In the genomic region with DNA sequence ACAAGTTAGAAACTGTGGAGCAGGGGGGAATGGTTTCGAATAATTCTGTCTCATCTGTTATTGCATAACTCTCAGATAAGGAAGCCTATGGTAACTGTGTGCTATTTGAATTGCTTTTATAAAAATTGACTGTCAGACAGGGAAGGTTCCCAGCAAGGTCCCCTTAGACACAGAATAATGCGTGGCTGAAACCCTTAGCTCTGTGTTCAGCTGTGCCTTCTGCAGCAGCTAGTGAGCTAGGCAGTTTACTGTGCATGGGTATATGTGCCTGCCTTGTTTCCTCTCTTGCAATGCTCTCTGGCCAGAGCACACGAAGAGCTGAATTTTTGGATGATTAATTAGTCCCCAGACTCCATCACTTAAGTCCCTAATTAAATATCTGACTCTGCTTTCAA, we compare ENCODE assay signal across 8 mouse cellular contexts. TPM values are rescaled to one million over a fixed set of nuclear protein-coding genes. Genes with fewer than 3 reads are reported as not detected.
DNase-seq lines count a peak whose midpoint lies in the region; ATAC-seq and TF ChIP-seq lines count a peak whose summit lies in the region.

No protein-coding gene starts in this region.

- no peak for TF ChIP-seq CTCF in kidney, postnatal 0 days (IDR thresholded peaks at IDR 0.05; ENCODE audit: low read depth)

- 27% methylated on average over 3 of the region's 3 CpGs for WGBS in kidney, postnatal 0 days
- WGBS in embryonic facial prominence, embryonic 13.5 days = 31% methylated on average over 3 of the region's 3 CpGs
- WGBS in hindbrain, embryonic 14.5 days = 25% methylated on average over 3 of the region's 3 CpGs
- WGBS in midbrain, embryonic 15.5 days = 34% methylated on average over 3 of the region's 3 CpGs

- peak; percentile 32 for DNase-seq in kidney, postnatal 0 days (ENCODE audit: low spot score)
- no peak for DNase-seq in kidney, postnatal 14 days
- DNase-seq in hindbrain, embryonic 14.5 days (ENCODE audit: low spot score) = peak; percentile 39
- no peak for DNase-seq in cerebellum, adult 18-20 months
- DNase-seq in layer of hippocampus, postnatal 14 days (ENCODE audit: low spot score in 2 of 2) = no peak
- no peak for DNase-seq in gastrocnemius, postnatal 4 days (ENCODE audit: low spot score in 2 of 2)

- no peak for ATAC-seq in kidney, postnatal 0 days (replicated peaks; ENCODE audit: low FRiP score, low read depth)
- no peak for ATAC-seq in embryonic facial prominence, embryonic 13.5 days (ENCODE audit: insufficient number of reproducible peaks, insufficient read depth, low FRiP score, low TSS enrichment, low read depth)
- ATAC-seq in hindbrain, embryonic 14.5 days (ENCODE audit: low FRiP score) = no peak
- peak; percentile 61 for ATAC-seq in midbrain, embryonic 15.5 days (replicated peaks)

- H3K4me1 ChIP-seq in kidney, postnatal 0 days (replicated peaks; ENCODE audit: insufficient read depth, low read length) = no peaks in the 10 kb centered on the region
- H3K4me1 ChIP-seq in embryonic facial prominence, embryonic 13.5 days = peaks cover 34% of the 10 kb centered on the region
- H3K4me1 ChIP-seq in hindbrain, embryonic 14.5 days (replicated peaks; ENCODE audit: control insufficient read depth, insufficient read depth, low read length) = peaks cover 25% of the 10 kb centered on the region
- peaks cover 28% of the 10 kb centered on the region for H3K4me1 ChIP-seq in midbrain, embryonic 15.5 days

- no peak overlapping the region for H3K9ac ChIP-seq in kidney, postnatal 0 days (ENCODE audit: low read depth, low read length)
- peak overlapping the region; percentile 51 for H3K9ac ChIP-seq in embryonic facial prominence, embryonic 13.5 days
- peak overlapping the region; percentile 3; the same call in 1 of the 2 replicates for H3K9ac ChIP-seq in hindbrain, embryonic 14.5 days
- H3K9ac ChIP-seq in midbrain, embryonic 15.5 days = 0 out of 2 replicates have a peak overlapping the region, but pooled peaks have one; percentile 15

- H3K36me3 ChIP-seq in kidney, postnatal 0 days (ENCODE audit: insufficient read depth, low read length) = no peaks in the 10 kb centered on the region
- no peaks in the 10 kb centered on the region for H3K36me3 ChIP-seq in embryonic facial prominence, embryonic 13.5 days
- no peaks in the 10 kb centered on the region for H3K36me3 ChIP-seq in hindbrain, embryonic 14.5 days (replicated peaks; ENCODE audit: control insufficient read depth, insufficient read depth)
- no peaks in the 10 kb centered on the region for H3K36me3 ChIP-seq in midbrain, embryonic 15.5 days (replicated peaks)

- no peaks in the 10 kb centered on the region for H3K9me3 ChIP-seq in kidney, postnatal 0 days (replicated peaks; ENCODE audit: low read length)
- no peaks in the 10 kb centered on the region for H3K9me3 ChIP-seq in embryonic facial prominence, embryonic 13.5 days
- H3K9me3 ChIP-seq in hindbrain, embryonic 14.5 days (ENCODE audit: control insufficient read depth, low read length) = no peaks in the 10 kb centered on the region
- H3K9me3 ChIP-seq in midbrain, embryonic 15.5 days = no peaks in the 10 kb centered on the region

- peak overlapping the region; percentile 71 for H3K4me2 ChIP-seq in kidney, postnatal 0 days (ENCODE audit: low read length)
- H3K4me2 ChIP-seq in embryonic facial prominence, embryonic 13.5 days = peak overlapping the region; percentile 65
- peak overlapping the region; percentile 63 for H3K4me2 ChIP-seq in hindbrain, embryonic 14.5 days (replicated peaks)
- H3K4me2 ChIP-seq in midbrain, embryonic 15.5 days = peak overlapping the region; percentile 57

- no peaks in the 10 kb centered on the region for H3K27me3 ChIP-seq in kidney, postnatal 0 days (ENCODE audit: insufficient read depth, low read length)
- H3K27me3 ChIP-seq in embryonic facial prominence, embryonic 13.5 days = no peaks in the 10 kb centered on the region
- H3K27me3 ChIP-seq in hindbrain, embryonic 14.5 days (ENCODE audit: control insufficient read depth, insufficient read depth, low read length) = no peaks in the 10 kb centered on the region
- no peaks in the 10 kb centered on the region for H3K27me3 ChIP-seq in midbrain, embryonic 15.5 days (replicated peaks)

- H3K27ac ChIP-seq in kidney, postnatal 0 days = no peak overlapping the region
- peak overlapping the region; percentile 40 for H3K27ac ChIP-seq in embryonic facial prominence, embryonic 13.5 days
- peak overlapping the region; percentile 66; the same call in 1 of the 2 replicates for H3K27ac ChIP-seq in hindbrain, embryonic 14.5 days
- H3K27ac ChIP-seq in midbrain, embryonic 15.5 days = peak overlapping the region; percentile 64

- peak overlapping the region; percentile 40; the same call in 1 of the 2 replicates for H3K4me3 ChIP-seq in kidney, postnatal 0 days (replicated peaks; ENCODE audit: low read depth, low read length)
- H3K4me3 ChIP-seq in embryonic facial prominence, embryonic 13.5 days = peak overlapping the region; percentile 48
- peak overlapping the region; percentile 29; the same call in 1 of the 2 replicates for H3K4me3 ChIP-seq in hindbrain, embryonic 14.5 days (replicated peaks; ENCODE audit: low read length)
- peak overlapping the region; percentile 18 for H3K4me3 ChIP-seq in midbrain, embryonic 15.5 days

RNA-seq across cellular contexts. Expression of gene Pde7b, which starts 1.4 kb away (rescaled TPM):
- 2.1 and 2.5 TPM in 2 replicates for polyA plus RNA-seq in kidney, postnatal 0 days (2015; fragmentation: Nextera tagmentation; extraction: Ambion mirVana)
- 14.9 and 15.2 TPM in 2 replicates for polyA plus RNA-seq in embryonic facial prominence, embryonic 13.5 days (2015; fragmentation: Nextera tagmentation; extraction: Ambion mirVana)
- polyA plus RNA-seq in hindbrain, embryonic 14.5 days (2014; fragmentation: Nextera tagmentation; extraction: Ambion mirVana) = 3.5 and 3.9 TPM in 2 replicates
- polyA plus RNA-seq in midbrain, embryonic 15.5 days (2015; fragmentation: Nextera tagmentation; extraction: Ambion mirVana) = 3.1 and 3.2 TPM in 2 replicates
- total RNA-seq in layer of hippocampus, postnatal 14 days (2021) = 10 to 100 TPM; 14.0 to 18.0 TPM
- 10 to 100 TPM; 28.6 to 29.3 TPM for total RNA-seq in gastrocnemius, postnatal 4 days (2021)

Comparison
In these comparisons a context has a peak if more than half of its experiments do, and no peak if none do; other contexts are left out.
1. DNase-seq: peak in kidney, postnatal 0 days (single experiment) and hindbrain, embryonic 14.5 days (single experiment); none in kidney, postnatal 14 days (single experiment), cerebellum, adult 18-20 months (0 of 2), layer of hippocampus, postnatal 14 days (0 of 2) and gastrocnemius, postnatal 4 days (0 of 2).
2. Peak in every context shown above with its lines, with median percentiles within 50 percentile points of each other: H3K4me2 ChIP-seq and H3K4me3 ChIP-seq.